Mouse (Mus musculus) embryonic facial prominence, embryonic 12.5 days (tissue): ENCODE measurements around the gene Ddx23. TPM values are rescaled to one million over a fixed set of nuclear protein-coding genes. Genes with fewer than 3 reads are reported as not detected.

Experiments
- ATAC-seq: fragments of 200-750 bp; cut with Nextera tagmentation; 2 replicates; pipeline ENCODE4 v1.8.0; 2017; ENCODE audit not compliant: insufficient number of reproducible peaks, insufficient read depth, low FRiP score, low TSS enrichment
- H3K27ac ChIP-seq: fragments of 300-500 bp; sonication (generic); 2 replicates; pipeline ENCODE4 v1.5.1; 2016; ENCODE audit warnings: mild to moderate bottlenecking
- H3K27me3 ChIP-seq: fragments of 300-500 bp; sonication (generic); 2 replicates; pipeline ENCODE4 v1.6.1; 2016; ENCODE audit warnings: mild to moderate bottlenecking, moderate library complexity
- H3K36me3 ChIP-seq: fragments of 300-500 bp; sonication (generic); 2 replicates; pipeline ENCODE4 v1.6.1; 2016; ENCODE audit warnings: mild to moderate bottlenecking
- H3K4me1 ChIP-seq: fragments of 300-500 bp; sonication (generic); 2 replicates; pipeline ENCODE4 v1.6.1; 2016
- H3K4me2 ChIP-seq: fragments of 300-500 bp; sonication (generic); replicated peaks from 2 replicates; pipeline ENCODE4 v1.6.1; 2016; ENCODE audit warnings: mild to moderate bottlenecking, moderate library complexity
- H3K4me3 ChIP-seq: fragments of 300-500 bp; sonication (generic); 2 replicates; pipeline ENCODE4 v1.5.1; 2016; ENCODE audit warnings: mild to moderate bottlenecking
- H3K9ac ChIP-seq: fragments of 300-500 bp; sonication (generic); 2 replicates; pipeline ENCODE4 v1.6.1; 2016; ENCODE audit warnings: mild to moderate bottlenecking, moderate library complexity
- H3K9me3 ChIP-seq: fragments of 300-500 bp; sonication (generic); 2 replicates; pipeline ENCODE4 v1.6.1; 2016; ENCODE audit warnings: mild to moderate bottlenecking, moderate library complexity
- WGBS: fragments of 180-500 bp; shearing (Covaris S2); methylation state at CpG from one replicate; pipeline ENCODE4 v1.1.7; 2016; 5-methylcytosine and 5-hydroxymethylcytosine counted together
- polyA plus RNA-seq: library from polyadenylated mRNA; unstranded; fragments of >200 nt; fragmentation: Nextera tagmentation; extraction: Ambion mirVana; gene quantifications from 2 replicates; pipeline ENCODE4 v1.2.1, GENCODE M21; 2016

Gene Ddx23
- polyA plus RNA-seq, 1 experiment from 2014 or later = 29.8 TPM

DNA sequence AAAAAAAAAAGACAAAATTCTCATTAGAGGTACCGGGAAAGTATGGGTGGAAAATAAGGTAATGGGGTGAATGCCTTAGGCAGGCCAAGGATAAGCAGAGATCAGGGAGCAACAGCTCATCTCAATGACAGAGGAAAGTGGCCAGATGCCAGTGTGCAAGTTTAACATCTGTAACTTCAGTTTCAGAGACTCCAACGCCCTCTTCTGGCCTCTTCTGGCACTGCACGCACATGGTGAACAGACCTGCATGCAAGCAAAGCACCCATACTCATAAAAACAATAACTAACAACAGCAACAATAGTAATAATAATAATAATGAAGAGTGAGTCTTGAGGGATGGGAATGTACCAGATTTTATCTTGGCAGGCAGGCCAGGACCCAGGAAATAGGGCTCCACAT lies 23.2 kb upstream of the Ddx23 start:
- Histone ChIP-seq H3K9ac (no peak overlapping the region), H3K4me1 (no peaks in the 10 kb centered on the region), H3K9me3 (no peaks in the 10 kb centered on the region), H3K4me3 (no peak overlapping the region), H3K27me3 (no peaks in the 10 kb centered on the region), H3K27ac (no peak overlapping the region), H3K4me2 (no peak overlapping the region), H3K36me3 (no peaks in the 10 kb centered on the region)
- no peak for ATAC-seq
- 65% methylated on average over 3 of the region's 3 CpGs for WGBS

DNA sequence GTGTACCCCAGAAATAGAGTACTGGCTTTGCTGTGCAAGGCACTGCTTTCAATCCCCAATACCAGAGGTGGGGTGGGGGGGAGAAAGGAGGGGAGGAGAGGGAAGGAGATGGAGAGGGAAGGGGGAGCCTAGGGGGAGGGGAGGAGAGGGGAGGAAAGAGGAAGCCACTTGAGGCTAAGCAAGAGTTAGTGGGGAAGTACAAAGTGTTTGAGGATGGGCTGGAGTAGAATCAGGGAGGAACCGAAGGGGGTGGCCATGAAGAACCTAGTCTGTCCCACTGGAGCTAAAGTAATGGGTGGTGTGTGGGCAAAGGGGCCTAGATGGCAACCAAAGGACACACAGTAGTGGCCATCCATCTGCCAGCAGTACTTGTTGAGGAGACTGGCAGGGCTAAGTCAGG lies 21.1 kb upstream of the Ddx23 start:
- whole genome bisulfite sequencing = 84% methylated on average over 1 of the region's 1 CpGs
- no peaks in the 10 kb centered on the region for H3K9me3 ChIP-seq
- no peak overlapping the region for H3K9ac ChIP-seq
- no peak overlapping the region for H3K4me3 ChIP-seq
- H3K4me1 ChIP-seq = no peaks in the 10 kb centered on the region
- ATAC-seq = no peak
- 0 out of 2 replicates have a peak, but pooled peaks cover 3% of the 10 kb centered on the region for H3K27me3 ChIP-seq
- no peak overlapping the region for H3K4me2 ChIP-seq
- H3K36me3 ChIP-seq = no peaks in the 10 kb centered on the region
- no peak overlapping the region for H3K27ac ChIP-seq

DNA sequence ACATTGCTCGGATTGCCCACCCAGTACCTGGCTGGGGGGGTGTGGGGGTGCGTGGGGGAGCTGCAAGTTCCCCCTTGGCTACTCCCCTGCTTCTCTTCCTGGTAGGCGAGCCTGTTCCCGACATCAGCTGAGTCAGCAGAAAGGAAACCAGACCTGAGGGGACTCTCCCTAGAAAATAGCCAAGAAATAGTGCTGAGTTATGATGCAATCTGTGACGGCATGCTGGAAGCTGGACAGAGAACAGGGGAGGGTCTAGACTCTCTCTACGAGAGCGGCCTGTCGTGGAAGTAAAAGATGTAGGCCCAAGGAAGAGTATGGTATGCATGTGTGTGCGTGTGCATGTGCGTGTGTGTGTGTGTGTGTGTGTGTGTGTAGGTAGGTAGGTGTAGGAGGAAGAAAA lies 20.5 kb upstream of the Ddx23 start:
- H3K27ac ChIP-seq = no peak overlapping the region
- ATAC-seq = no peak
- H3K9ac ChIP-seq = no peak overlapping the region
- H3K4me3 ChIP-seq = no peak overlapping the region
- 65% methylated on average over 10 of the region's 10 CpGs for WGBS
- no peaks in the 10 kb centered on the region for H3K4me1 ChIP-seq
- peaks cover 5% of the 10 kb centered on the region for H3K27me3 ChIP-seq
- no peak overlapping the region for H3K4me2 ChIP-seq
- H3K9me3 ChIP-seq = no peaks in the 10 kb centered on the region
- H3K36me3 ChIP-seq = no peaks in the 10 kb centered on the region

DNA sequence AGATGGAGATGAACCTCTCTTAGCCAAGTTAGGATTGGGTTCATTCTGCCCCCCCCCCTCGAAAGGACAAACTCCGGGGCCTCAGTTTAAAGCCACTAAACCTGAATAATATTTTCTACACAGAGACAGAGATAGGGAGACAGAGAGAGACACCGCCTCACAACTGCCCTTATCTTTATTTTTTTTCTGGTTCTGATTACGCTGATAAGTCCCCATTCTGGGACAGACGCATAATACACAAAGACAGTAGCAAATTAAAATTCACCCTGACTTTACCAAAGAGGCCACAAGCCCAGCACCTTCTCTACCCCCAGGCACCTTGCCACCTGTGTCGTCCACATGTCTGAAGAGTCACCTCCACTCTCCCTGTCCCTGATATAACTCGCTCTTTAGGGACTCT lies 18.9 kb upstream of the Ddx23 start:
- Histone ChIP-seq H3K4me3 (no peak overlapping the region), H3K36me3 (no peaks in the 10 kb centered on the region), H3K27me3 (peaks cover 18% of the 10 kb centered on the region), H3K27ac (no peak overlapping the region), H3K4me2 (no peak overlapping the region), H3K9ac (no peak overlapping the region), H3K4me1 (peaks cover 6% of the 10 kb centered on the region; the same call in 1 of the 2 replicates), H3K9me3 (no peaks in the 10 kb centered on the region)
- ATAC-seq = no peak
- WGBS = 79% methylated on average over 7 of the region's 7 CpGs

DNA sequence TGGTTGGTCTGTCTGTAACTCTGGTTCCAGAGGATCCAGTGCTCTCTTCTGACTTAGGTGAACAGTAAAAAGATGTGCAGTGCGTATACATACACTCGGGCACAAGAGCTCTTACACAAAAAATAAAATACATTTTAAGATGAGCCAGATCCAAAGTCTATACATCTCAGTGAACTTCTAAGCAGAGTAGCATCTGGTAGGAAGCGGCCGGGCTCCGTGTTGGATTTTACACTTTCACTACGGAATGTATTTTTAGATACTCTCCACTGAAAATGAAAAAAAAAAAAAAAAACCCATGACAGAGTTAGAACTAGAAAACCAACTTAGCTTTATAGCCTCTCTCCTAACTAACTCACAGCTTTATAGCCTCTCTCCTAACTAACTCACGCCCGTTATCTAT lies 18.0 kb upstream of the Ddx23 start:
- no peak overlapping the region for H3K27ac ChIP-seq
- H3K36me3 ChIP-seq = no peaks in the 10 kb centered on the region
- 88% methylated on average over 8 of the region's 8 CpGs for WGBS
- peaks cover 13% of the 10 kb centered on the region; the same call in 1 of the 2 replicates for H3K4me1 ChIP-seq
- no peak overlapping the region for H3K9ac ChIP-seq
- ATAC-seq = no peak
- peaks cover 28% of the 10 kb centered on the region for H3K27me3 ChIP-seq
- no peak overlapping the region for H3K4me3 ChIP-seq
- H3K9me3 ChIP-seq = no peaks in the 10 kb centered on the region
- no peak overlapping the region for H3K4me2 ChIP-seq

DNA sequence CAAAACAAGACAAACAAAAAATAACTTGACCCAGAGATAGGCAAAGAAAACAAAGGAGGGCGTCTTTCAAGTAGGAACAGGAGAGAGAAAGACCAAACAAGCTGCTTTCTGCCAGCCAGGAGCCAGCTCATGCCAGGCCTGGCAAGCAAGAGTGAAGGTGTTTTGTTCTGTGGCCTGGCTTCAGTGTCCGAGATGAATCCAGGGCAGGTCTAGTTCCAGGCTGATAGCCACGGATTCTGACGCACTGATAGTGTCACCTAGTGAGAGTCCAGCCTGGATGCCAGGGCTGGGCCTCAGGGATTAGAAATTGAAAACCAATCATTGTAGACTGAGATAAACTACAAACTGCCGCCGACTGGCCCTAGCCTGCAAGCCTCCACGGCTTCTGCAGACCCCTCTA lies 15.3 kb upstream of the Ddx23 start:
- no peaks in the 10 kb centered on the region for H3K9me3 ChIP-seq
- WGBS = 63% methylated on average over 7 of the region's 7 CpGs
- H3K4me2 ChIP-seq = no peak overlapping the region
- ATAC-seq = no peak
- H3K27me3 ChIP-seq = peaks cover 49% of the 10 kb centered on the region
- H3K4me1 ChIP-seq = peaks cover 13% of the 10 kb centered on the region; the same call in 1 of the 2 replicates
- no peak overlapping the region for H3K9ac ChIP-seq
- no peaks in the 10 kb centered on the region for H3K36me3 ChIP-seq
- no peak overlapping the region for H3K4me3 ChIP-seq
- no peak overlapping the region for H3K27ac ChIP-seq

DNA sequence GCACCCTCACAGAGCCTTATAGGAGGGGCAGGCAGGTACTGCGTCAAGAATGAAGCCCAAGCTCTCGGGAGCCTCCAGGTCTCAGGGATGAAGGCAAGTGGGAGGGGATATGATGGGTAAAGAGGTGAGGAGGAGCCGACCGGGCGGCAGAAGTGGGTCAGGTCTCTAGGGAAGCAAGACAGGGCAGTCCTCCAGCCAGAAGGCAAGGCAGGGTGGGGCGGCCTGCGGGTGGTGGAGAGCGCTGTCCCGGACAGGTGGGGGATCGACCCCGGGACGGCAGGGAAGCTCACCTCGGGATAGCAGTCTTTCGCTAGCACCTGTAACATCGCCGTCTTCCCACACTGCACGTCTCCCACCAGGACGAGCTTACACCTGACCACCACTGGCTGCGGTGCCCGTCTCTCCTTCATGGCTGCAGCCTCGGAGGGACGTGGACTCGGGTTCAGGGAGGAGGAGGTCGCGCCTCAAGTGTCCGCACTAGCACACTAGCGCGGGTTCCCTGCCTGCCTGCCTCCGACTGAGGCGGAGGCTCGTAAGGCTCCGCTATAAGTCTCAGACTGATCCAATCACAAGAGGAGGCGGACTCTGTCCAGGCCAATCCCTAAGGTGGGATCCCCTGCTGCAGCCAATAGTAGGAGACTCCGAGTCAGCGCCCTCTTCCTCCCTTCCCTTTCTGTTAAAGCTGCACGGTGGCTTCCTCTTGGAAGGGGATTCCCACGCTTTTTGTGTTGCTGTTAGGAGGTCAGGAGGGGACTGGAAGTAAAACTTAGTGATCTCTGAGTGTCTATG lies 14.4 kb upstream of the Ddx23 start, which contains the start of gene Rnd1:
Gene Rnd1 (minus strand): TSS at position 522 of the 789 bp plus-strand sequence.
- H3K4me1 ChIP-seq = peaks cover 13% of the 10 kb centered on the region; the same call in 1 of the 2 replicates
- no peak within 1 kb of the TSS for H3K27ac ChIP-seq
- H3K4me3 ChIP-seq = peak within 1 kb of the TSS; percentile 39
- peak within 1 kb of the TSS; percentile 21; the same call in 1 of the 2 replicates for H3K9ac ChIP-seq
- H3K9me3 ChIP-seq = no peaks in the 10 kb centered on the region
- H3K27me3 ChIP-seq = peaks cover 49% of the 10 kb centered on the region
- ATAC-seq = peak; percentile 97
- peak within 1 kb of the TSS; percentile 69 for H3K4me2 ChIP-seq
- H3K36me3 ChIP-seq = no peaks in the 10 kb centered on the region
- WGBS = under 1% methylated on average over 37 of the region's 37 CpGs

DNA sequence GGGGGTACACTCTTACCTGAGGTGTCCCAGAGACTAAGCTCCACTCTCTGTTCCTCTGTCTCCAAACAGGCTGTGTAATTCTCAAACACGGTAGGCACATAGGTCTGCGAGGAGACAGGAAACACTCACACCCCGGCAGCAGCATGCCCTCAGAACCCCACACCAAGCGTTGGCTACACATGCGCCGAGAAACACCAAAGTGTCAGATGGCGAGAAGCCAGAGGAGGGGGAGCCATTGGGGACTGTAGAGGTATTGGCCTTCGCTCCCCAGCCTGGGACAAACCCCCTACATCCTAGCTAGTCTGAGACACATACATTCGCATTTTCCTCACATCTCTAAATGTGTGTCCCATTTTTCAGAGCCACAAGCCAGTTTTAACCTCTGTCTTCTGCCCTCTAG lies 13.8 kb upstream of the Ddx23 start:
- H3K4me1 ChIP-seq = peaks cover 13% of the 10 kb centered on the region; the same call in 1 of the 2 replicates
- H3K9me3 ChIP-seq = no peaks in the 10 kb centered on the region
- H3K4me3 ChIP-seq = peak overlapping the region; percentile 39
- peaks cover 49% of the 10 kb centered on the region for H3K27me3 ChIP-seq
- peak overlapping the region; percentile 69 for H3K4me2 ChIP-seq
- no peak overlapping the region for H3K27ac ChIP-seq
- 5% methylated on average over 9 of the region's 9 CpGs for WGBS
- no peaks in the 10 kb centered on the region for H3K36me3 ChIP-seq
- H3K9ac ChIP-seq = no peak overlapping the region
- no peak for ATAC-seq

DNA sequence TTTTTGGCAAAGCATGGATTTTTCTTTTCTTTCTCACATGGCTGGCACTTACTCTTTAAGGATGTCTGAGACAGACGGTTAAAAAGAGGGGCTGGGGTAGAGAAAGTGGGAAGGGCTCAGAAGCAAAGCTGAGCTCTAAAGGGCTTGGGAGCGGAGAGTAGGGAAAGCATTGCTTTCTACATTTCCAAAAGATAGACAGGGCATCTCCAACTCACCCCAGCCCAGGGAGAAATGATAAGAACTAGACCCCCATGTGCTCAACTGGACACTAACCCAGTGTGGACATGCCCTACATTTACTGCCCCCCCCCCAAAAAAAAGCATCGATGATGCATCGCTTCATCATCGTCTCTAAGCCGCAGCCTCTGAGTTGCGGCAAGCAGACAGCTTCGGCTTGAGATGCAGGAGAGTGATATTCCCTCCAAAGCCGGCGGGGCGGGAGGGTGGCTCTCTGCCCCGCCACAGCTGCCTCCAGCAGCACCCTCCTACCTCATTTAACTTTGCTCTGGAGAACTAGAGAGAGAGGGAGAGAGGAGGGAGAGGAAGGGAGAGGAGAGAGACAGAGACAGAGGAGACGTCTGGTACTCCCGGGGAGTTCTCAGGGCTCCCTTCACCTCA lies 13.0 kb upstream of the Ddx23 start:
- Histone ChIP-seq H3K9me3 (no peaks in the 10 kb centered on the region), H3K4me3 (peak overlapping the region; percentile 39; the same call in 1 of the 2 replicates), H3K27me3 (peaks cover 49% of the 10 kb centered on the region)

DNA sequence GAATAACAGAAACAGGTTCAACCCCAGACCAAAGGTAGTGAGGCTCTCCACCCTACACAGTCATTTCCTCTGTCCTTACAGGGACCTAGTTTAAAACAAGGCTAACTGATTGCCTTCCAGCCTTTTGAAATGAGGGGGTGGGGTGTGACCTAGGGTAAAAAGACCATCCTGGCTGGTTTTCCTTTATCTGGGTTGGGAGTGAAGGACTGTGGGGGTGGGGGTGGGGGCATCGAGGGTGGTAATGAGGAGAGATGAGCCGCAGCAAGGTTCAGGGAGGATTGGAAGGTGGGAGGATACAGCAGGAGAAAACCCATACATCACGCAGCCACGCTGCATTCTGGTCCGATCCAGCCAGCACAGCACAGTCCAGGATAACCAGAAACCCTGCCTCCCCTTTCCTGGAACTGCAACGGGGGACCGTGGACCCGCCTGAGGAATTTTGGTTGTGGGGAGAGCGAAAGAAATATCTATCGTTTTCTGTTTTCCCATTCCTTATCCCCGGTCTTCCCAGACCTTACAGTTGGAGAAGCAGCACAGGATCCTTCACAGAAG lies 12.4 kb upstream of the Ddx23 start:
- H3K27ac ChIP-seq = no peak overlapping the region
- H3K9ac ChIP-seq = no peak overlapping the region; the same call in 1 of the 2 replicates
- H3K4me2 ChIP-seq = no peak overlapping the region
- ATAC-seq = no peak
- WGBS = 33% methylated on average over 11 of the region's 11 CpGs
- peaks cover 53% of the 10 kb centered on the region for H3K27me3 ChIP-seq
- H3K4me3 ChIP-seq = peak overlapping the region; percentile 2; the same call in 1 of the 2 replicates
- H3K4me1 ChIP-seq = peaks cover 13% of the 10 kb centered on the region; the same call in 1 of the 2 replicates
- H3K36me3 ChIP-seq = no peaks in the 10 kb centered on the region
- no peaks in the 10 kb centered on the region for H3K9me3 ChIP-seq

More for the DNA sequence above, 13.0 kb upstream of the Ddx23 start:
- no peak for ATAC-seq
- no peak overlapping the region; the same call in 1 of the 2 replicates for H3K9ac ChIP-seq
- 7% methylated on average over 14 of the region's 14 CpGs for WGBS
- H3K4me1 ChIP-seq = peaks cover 13% of the 10 kb centered on the region; the same call in 1 of the 2 replicates
- no peaks in the 10 kb centered on the region for H3K36me3 ChIP-seq
- no peak overlapping the region for H3K27ac ChIP-seq
- peak overlapping the region; percentile 69 for H3K4me2 ChIP-seq

DNA sequence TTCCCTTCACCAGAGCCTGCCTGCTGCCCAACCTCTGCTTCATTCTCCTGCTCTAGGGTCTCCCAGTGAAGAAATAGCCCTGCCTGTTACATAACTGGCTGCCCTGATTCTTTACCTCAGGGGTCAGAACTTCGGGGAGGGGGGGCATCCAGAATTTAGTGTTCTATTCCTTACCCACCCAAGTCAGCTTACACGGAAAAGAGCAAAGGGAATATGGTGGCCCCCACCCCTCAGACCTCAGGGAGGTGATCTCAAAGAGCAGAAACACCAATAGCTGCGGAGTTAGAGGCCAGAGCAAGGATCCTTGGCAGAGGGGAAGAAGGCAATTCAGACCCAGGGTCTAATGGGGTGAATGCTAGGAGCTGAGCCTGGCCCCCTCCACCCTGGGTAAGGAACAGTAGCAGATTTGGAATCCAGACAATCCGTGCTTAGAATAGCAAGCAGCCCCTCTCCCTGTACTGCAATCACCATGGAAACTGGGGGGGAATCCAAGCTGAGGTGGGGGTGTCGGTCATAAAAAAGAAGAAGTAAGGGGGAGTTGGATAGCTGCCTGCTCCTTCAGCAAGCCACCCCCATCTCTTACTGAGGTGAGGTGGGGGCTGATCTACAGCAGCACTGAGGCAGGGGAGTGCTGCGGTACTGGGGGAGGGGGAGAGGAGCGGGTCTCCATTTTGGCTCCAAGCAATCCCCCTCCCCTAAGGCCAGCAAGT lies 11.7 kb upstream of the Ddx23 start:
- peaks cover 53% of the 10 kb centered on the region for H3K27me3 ChIP-seq
- no peak for ATAC-seq
- no peaks in the 10 kb centered on the region for H3K36me3 ChIP-seq
- no peak overlapping the region for H3K27ac ChIP-seq
- peaks cover 13% of the 10 kb centered on the region; the same call in 1 of the 2 replicates for H3K4me1 ChIP-seq
- H3K4me3 ChIP-seq = peak overlapping the region; percentile 2; the same call in 1 of the 2 replicates
- no peak overlapping the region for H3K4me2 ChIP-seq
- WGBS = 37% methylated on average over 7 of the region's 7 CpGs
- H3K9ac ChIP-seq = no peak overlapping the region
- H3K9me3 ChIP-seq = no peaks in the 10 kb centered on the region
